Mouse (Mus musculus) ES-E14 (cell line): ENCODE measurements at regions not wholly inside any gene's neighbourhood (a gene's known extent, or its start where the extent isn't known, plus 50 kb on each side); places are given as distances from the start of the nearest gene placed in this dataset.

Experiments used
- CHD2 ChIP-seq: IDR thresholded peaks from 2 replicates; pipeline ENCODE4 v1.6.1; 2014; ENCODE audit warnings: mild to moderate bottlenecking, low read depth, low read length, inconsistent platforms
- HCFC1 ChIP-seq: IDR thresholded peaks from 2 replicates; pipeline ENCODE4 v1.6.1; 2012; ENCODE audit warnings: low read length, inconsistent platforms, borderline replicate concordance; ENCODE audit not compliant: insufficient read depth
- MAFK ChIP-seq: IDR thresholded peaks from 2 replicates; pipeline ENCODE4 v1.6.1; 2014; ENCODE audit warnings: mild to moderate bottlenecking, low read depth, low read length, inconsistent platforms; ENCODE audit not compliant: insufficient read depth
- ZC3H11A ChIP-seq: IDR thresholded peaks from 2 replicates; pipeline ENCODE4 v1.6.1; 2012; ENCODE audit warnings: low read depth, mild to moderate bottlenecking, inconsistent platforms, low read length, borderline replicate concordance

- no peak for TF ChIP-seq ZC3H11A
- TF ChIP-seq MAFK = no peak
- no peak for TF ChIP-seq CHD2
- no peak for TF ChIP-seq HCFC1
Observed at GRCm38 (mm10) chr1:88935779-88936178, 134.4 kb upstream of the Sh3bp4 start.
